Mouse (Mus musculus) brain, embryonic 14.5 days (tissue): ENCODE measurements around the gene Cdk2ap2. TPM values are rescaled to one million over a fixed set of nuclear protein-coding genes. Genes with fewer than 3 reads are reported as not detected.
A peak's percentile ranks its signal among the peaks of the same experiment; 100 is the strongest.

Experiments
- DNase-seq: peaks from one replicate; pipeline ENCODE4 v3.0.0-alpha.2; 2011; ENCODE audit warnings: low read depth
- CTCF ChIP-seq: fragments of 200-500 bp; IDR thresholded peaks from 2 replicates; pipeline ENCODE4 v1.5.1; 2012; ENCODE audit warnings: inconsistent platforms, mild to moderate bottlenecking, moderate library complexity, borderline replicate concordance; ENCODE audit not compliant: insufficient read depth, insufficient read length; ENCODE audit errors: extremely low read depth
- POLR2A ChIP-seq: fragments of 200-500 bp; IDR thresholded peaks from 2 replicates; pipeline ENCODE4 v1.6.1; 2012; ENCODE audit warnings: mild to moderate bottlenecking, inconsistent platforms, borderline replicate concordance; ENCODE audit not compliant: poor library complexity, insufficient read depth, insufficient read length, severe bottlenecking; ENCODE audit errors: extremely low read depth
- polyA plus RNA-seq: library from polyadenylated mRNA; depleted of rRNA; stranded (reverse); fragments of >200 nt; gene quantifications from 2 replicates; pipeline ENCODE4 v1.2.3, GENCODE M21; 2012

Gene Cdk2ap2
- polyA plus RNA-seq, 1 experiment = 56.1 TPM

DNA sequence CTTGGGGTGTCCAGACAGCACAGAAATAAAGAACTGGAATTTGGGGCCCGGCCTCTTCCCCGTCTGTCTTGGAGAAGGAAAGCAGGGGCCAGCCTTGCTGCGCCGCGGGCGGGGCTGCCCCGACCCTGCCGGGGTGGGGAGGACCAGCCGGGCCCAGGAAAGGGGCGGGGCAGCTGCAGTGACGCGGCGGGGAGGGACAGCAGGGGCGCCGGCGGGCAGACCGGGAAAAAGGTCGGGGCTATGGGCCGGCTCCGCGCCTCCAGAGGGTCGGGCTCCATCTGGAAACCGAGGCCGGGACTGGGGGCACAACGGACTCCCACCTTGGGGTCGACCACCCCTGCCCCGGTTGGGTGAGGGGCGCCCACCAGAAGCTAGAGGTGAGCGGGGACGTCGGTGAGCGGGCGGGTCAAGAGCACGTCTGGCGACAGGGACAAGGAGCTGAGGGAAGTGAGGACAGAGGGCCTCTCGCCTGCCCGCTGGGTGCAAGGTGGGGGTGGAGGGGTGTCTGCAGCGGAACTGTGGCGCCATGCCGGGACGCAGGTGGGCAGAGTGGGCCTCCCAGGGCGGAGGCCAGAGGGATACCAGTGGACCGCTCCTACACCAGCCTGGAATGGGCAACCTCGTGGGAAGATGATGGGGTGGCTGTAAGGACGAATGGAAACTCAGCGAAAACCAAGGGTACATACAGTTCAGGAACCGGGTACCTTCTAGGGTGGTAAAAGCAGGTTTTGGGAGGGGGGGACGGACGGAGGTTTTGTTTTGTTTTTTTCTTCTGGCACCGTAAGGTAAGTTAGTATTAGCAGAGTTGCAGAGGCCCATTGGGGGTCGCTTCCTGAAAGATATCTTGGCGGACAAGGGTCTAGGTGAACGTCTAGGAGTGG, 3.1 kb downstream of the Cdk2ap2 start, which contains the start of gene Pitpnm1:
Pitpnm1 (plus strand) TSS at position 162 of the 881 bp plus-strand sequence.
- TF ChIP-seq CTCF = no peak
- TF ChIP-seq POLR2A = no peak
- peak; percentile 23 for DNase-seq

DNA sequence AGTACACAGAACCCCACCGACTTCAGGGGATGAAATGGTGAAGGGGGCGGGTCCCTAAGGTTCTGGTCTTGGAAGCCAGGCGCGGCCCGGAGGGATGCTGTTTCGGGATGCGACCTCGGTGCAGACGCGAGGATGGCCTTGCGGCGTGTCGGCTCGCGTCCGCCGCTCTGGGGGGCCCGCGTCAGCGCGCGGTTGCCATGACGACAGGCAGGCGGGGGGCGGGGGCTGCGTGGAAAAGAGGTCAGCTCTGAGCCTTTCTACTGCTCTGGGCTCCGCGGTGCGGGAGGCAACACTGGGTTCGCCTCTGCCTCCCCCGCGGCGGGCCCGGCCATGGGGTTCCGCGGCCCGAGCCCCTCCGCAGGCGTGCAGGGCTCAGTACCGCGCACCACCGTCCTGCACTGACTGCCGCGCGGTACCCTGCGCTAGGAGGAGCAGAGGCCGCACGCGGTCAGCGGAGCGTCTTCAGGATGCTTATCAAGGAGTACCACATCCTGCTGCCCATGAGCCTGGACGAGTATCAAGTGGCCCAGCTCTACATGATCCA, 3.8 kb downstream of the Cdk2ap2 start:
- DNase-seq = peak; percentile 68
- no peak for TF ChIP-seq POLR2A
- no peak for TF ChIP-seq CTCF

DNA sequence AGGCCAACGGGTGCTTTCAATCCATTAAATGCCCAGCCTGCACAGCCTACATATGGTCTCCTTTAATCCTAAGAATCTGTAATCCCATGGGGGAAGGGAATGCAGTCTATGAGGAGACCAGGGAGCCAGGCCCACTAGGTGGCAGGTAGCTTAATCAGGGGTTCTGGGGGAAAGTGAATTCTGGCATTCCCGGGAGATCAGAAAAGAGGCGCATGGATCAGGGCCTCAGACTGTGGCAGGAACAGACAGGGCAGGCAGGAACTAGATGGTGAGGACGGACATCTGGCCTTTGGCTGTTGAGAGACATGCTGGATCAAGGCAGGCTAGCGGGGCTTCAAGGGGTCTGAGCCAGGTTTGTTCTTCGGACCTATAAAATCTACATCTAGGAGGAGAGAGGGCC, 4.5 kb downstream of the Cdk2ap2 start:
- DNase-seq = peak; percentile 37
- no peak; the same call in 1 of the 2 replicates for TF ChIP-seq CTCF
- no peak for TF ChIP-seq POLR2A

DNA sequence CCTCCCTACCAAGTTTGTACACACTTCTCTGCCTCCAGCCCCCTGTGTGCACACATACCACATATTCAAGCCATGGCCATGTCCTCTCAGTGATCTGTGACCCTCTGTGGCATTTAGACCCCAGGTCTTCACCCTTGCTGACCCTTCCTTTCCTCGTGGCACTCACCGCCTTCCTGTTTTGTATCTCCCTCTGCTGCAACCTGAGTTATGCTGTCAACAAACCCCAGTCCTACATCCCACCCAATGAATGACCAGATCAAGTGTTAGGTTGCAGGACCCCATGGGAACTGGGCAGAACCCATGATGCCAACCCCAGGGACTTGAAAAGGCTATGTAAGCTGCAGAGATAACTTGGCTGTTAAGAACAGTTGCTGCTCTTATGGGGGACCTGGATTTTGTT, 5.1 kb downstream of the Cdk2ap2 start:
- TF ChIP-seq POLR2A (no peak), CTCF (no peak)
- DNase-seq = no peak

DNA sequence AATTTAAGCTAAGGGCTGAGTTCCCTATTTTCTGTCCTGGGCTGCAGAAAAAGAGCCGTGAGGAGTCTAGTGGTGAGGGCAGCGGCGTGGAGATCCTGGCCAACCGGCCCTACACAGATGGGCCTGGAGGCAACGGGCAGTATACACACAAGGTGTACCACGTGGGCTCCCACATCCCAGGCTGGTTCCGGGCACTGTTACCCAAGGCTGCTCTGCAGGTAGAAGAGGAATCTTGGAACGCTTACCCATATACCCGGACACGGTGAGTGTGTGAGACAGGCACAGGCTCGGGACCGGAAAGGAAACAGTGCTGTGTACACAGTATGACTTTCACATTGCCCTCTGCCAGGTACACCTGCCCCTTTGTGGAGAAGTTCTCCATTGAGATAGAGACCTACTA, 5.6 kb downstream of the Cdk2ap2 start:
- TF ChIP-seq CTCF (no peak), POLR2A (no peak)
- no peak for DNase-seq

DNA sequence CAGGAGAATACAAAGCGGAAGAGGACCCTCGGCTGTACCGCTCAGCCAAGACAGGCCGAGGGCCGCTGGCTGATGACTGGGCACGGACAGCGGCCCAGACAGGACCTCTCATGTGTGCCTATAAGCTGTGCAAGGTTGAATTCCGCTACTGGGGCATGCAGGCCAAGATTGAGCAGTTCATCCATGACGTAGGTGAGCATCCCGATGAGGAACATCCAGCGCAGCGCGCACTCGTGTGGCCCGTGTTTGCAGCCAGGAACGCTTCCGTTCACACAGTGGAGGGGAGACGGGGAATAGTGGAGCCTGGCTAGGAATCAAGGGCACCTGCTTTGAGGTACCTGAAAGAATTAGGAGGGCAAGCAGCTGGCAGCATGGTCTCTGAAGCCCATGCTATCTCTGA, 6.3 kb downstream of the Cdk2ap2 start:
- TF ChIP-seq POLR2A (no peak), CTCF (no peak)
- no peak for DNase-seq

DNA sequence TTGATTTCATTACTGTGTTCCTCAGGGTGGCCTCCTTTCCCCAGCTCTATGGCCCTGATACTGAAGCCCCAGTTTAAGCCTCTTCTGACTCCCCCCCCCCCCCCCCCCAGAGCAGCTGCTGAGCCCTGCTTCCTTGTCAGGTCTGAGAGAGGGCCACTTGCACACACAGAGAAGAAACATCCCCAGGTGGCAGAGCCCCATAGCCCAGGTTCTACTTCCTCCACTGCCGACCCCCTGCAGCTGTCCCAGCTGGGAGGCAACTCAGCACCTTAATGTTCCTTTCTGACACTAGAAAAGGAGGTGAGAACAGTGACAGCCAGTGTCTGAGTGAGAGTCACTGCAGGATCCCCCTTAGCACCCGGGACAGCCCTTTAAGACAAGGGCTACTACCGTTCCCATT, 6.8 kb downstream of the Cdk2ap2 start:
- no peak for DNase-seq
- TF ChIP-seq CTCF (no peak), POLR2A (no peak)

DNA sequence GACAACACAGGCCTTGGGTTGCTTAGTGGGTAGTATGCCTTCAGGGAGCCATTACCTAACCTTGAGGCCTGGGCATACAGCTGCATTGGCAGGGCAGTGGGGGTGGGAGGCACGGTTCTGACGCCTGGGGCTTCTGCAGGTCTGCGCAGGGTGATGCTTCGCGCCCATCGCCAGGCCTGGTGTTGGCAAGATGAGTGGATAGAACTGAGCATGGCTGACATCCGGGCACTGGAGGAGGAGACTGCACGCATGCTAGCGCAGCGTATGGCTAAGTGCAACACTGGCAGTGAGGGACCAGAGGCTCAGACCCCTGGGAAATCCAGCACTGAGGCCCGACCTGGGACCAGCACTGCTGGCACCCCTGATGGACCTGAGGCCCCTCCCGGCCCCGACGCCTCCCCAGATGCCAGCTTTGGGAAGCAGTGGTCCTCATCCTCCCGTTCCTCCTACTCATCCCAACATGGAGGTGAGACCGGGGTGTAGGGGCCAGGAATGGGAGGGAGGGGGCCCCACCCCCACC, 7.8 kb downstream of the Cdk2ap2 start:
- TF ChIP-seq CTCF (no peak), POLR2A (no peak)
- no peak for DNase-seq

DNA sequence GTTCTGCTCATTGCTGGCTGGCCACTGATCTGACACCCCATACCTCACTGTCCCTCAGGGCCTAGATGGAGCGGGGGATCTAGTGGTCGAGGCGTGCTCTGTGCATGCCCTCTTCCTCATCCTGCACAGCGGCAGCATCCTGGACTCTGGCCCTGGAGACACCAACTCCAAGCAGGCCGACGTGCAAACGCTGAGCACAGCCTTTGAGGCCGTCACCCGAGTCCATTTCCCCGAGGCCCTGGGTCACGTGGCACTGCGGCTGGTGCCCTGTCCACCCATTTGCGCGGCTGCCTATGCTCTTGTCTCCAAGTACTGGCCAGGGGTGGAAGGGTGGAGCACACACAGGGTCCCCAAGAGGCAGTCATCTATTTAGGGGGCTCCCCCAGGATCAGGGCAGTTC, 9.7 kb downstream of the Cdk2ap2 start:
- TF ChIP-seq CTCF (no peak), POLR2A (no peak)
- DNase-seq = no peak

DNA sequence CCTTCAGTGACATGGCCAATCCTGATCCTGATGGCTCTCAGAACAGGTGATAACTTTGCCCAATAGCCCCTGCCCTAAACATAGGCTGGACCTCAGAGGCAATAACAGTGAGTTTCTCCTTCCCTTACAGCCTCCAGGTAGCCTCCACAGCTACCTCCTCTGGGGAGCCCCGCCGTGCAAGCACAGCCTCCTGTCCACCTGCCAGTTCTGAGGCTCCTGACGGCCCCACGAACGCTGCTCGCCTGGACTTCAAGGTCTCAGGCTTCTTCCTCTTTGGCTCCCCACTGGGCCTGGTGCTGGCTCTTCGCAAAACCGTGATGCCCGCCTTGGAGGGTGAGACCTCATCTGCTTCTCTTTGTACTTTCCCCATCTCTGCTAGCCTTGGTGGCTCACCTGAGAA, 11.6 kb downstream of the Cdk2ap2 start:
- TF ChIP-seq CTCF = no peak
- TF ChIP-seq POLR2A = no peak
- DNase-seq = no peak

DNA sequence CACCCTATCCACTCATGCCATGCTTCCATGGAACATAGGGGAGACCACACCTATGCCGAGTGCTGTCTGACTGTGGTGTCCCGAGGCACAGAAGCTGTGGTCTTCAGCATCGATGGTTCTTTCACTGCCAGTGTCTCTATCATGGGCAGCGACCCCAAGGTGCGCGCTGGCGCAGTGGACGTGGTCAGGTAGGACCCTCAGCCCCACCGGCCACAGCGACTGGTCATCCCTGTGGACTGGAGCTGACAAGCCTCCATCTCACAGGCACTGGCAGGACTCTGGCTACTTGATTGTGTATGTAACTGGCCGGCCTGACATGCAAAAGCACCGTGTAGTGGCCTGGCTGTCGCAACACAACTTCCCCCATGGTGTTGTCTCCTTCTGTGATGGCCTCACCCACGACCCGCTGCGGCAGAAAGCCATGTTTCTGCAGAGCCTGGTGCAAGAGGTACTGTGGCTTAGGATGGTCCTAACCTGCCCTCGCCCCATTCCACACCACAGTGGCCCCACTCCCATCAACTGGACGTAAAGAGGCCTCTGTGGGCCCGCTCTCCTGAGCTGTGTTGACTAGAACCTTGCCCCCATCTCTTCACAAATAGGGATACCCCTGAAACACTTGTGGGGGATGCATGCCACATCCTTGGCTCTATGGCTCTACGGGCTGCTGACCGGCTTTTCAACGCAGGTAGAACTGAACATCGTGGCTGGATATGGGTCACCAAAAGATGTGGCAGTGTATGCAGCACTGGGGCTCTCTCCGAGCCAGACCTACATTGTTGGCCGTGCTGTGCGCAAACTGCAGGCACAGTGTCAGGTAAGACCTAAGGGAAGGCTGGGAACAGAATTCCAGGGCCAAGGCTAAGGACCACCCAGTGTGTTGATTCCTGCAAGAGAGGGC, 15.3 kb downstream of the Cdk2ap2 start:
- TF ChIP-seq CTCF (no peak), POLR2A (no peak)
- no peak for DNase-seq
